Mouse (Mus musculus) heart, postnatal 25 days (tissue): ENCODE measurements at regions not wholly inside any gene's neighbourhood (a gene's known extent, or its start where the extent isn't known, plus 50 kb on each side); places are given as distances from the start of the nearest gene placed in this dataset.
"Not testable (repeated sequence)": the region's sequence is repeated elsewhere in the genome, so short reads cannot be mapped to it uniquely, and the experiment has no call there.

Source experiments
- DNase-seq: peaks from one replicate; pipeline ENCODE4 v3.0.0; 2022; ENCODE audit warnings: low spot score
- intact Hi-C: fragments of 180-260 bp; cut with DNase I; formaldehyde crosslinking; loops from one replicate; pipeline ENCODE4 v1.15.1; 2025

GRCm38 (mm10) chr17:82904961-82905360 lies 310.1 kb upstream of the Pkdcc start:
- intact Hi-C loops = no loop called here
- no peak for DNase-seq

GRCm38 (mm10) chr17:82905483-82905882 lies 309.6 kb upstream of the Pkdcc start:
- DNase-seq = no peak

GRCm38 (mm10) chr17:82909189-82909588 lies 305.9 kb upstream of the Pkdcc start:
- intact Hi-C loops = no loop called here
- DNase-seq = no peak

More at GRCm38 (mm10) chr17:82905483-82905882, 309.6 kb upstream of the Pkdcc start:
- intact Hi-C loops = no loop called here

- intact Hi-C loops = not testable (repeated sequence)
Observed at GRCm38 (mm10) chr17:82922986-82923385, 292.1 kb upstream of the Pkdcc start.

GRCm38 (mm10) chr17:82925751-82926150 lies 289.3 kb upstream of the Pkdcc start:
- intact Hi-C loops = no loop called here
- no peak for DNase-seq

More at GRCm38 (mm10) chr17:82922986-82923385, 292.1 kb upstream of the Pkdcc start:
- not testable (repeated sequence) for DNase-seq

GRCm38 (mm10) chr17:82927681-82928080 lies 287.4 kb upstream of the Pkdcc start:
- no peak for DNase-seq
- intact Hi-C loops = no loop called here

GRCm38 (mm10) chr17:82929511-82929910 lies 285.6 kb upstream of the Pkdcc start:
- DNase-seq = no peak
- intact Hi-C loops = no loop called here

- DNase-seq = no peak
- intact Hi-C loops = no loop called here
Observed at GRCm38 (mm10) chr17:82930738-82931137, 284.4 kb upstream of the Pkdcc start.

- intact Hi-C loops = no loop called here
- no peak for DNase-seq
Observed at GRCm38 (mm10) chr17:82931476-82931875, 283.6 kb upstream of the Pkdcc start.

- intact Hi-C loops = no loop called here
Observed at GRCm38 (mm10) chr17:82936836-82937235, 278.3 kb upstream of the Pkdcc start.

GRCm38 (mm10) chr17:82946083-82946482 lies 269.0 kb upstream of the Pkdcc start:
- no peak for DNase-seq
- intact Hi-C loops = no loop called here

More at GRCm38 (mm10) chr17:82936836-82937235, 278.3 kb upstream of the Pkdcc start:
- no peak for DNase-seq

GRCm38 (mm10) chr17:82949794-82950193 lies 265.3 kb upstream of the Pkdcc start:
- intact Hi-C loops = no loop called here
- no peak for DNase-seq

GRCm38 (mm10) chr17:82950268-82950667 lies 264.8 kb upstream of the Pkdcc start:
- DNase-seq = no peak
- intact Hi-C loops = no loop called here

- DNase-seq = no peak
- intact Hi-C loops = no loop called here
Observed at GRCm38 (mm10) chr17:82957409-82957808, 257.7 kb upstream of the Pkdcc start.

GRCm38 (mm10) chr17:82963374-82963773 lies 251.7 kb upstream of the Pkdcc start:
- no peak for DNase-seq
- intact Hi-C loops = no loop called here

- intact Hi-C loops = no loop called here
- no peak for DNase-seq
Observed at GRCm38 (mm10) chr17:82999710-83000109, 215.4 kb upstream of the Pkdcc start.

GRCm38 (mm10) chr17:83000411-83000810 lies 214.7 kb upstream of the Pkdcc start:
- no peak for DNase-seq
- intact Hi-C loops = no loop called here

GRCm38 (mm10) chr17:83001567-83001966 lies 213.5 kb upstream of the Pkdcc start:
- intact Hi-C loops = no loop called here

GRCm38 (mm10) chr17:83010845-83011244 lies 204.2 kb upstream of the Pkdcc start:
- intact Hi-C loops = no loop called here
- no peak for DNase-seq

More at GRCm38 (mm10) chr17:83001567-83001966, 213.5 kb upstream of the Pkdcc start:
- DNase-seq = no peak

- no peak for DNase-seq
Observed at GRCm38 (mm10) chr17:83015656-83016055, 199.4 kb upstream of the Pkdcc start.

GRCm38 (mm10) chr17:83016936-83017335 lies 198.2 kb upstream of the Pkdcc start:
- no peak for DNase-seq
- intact Hi-C loops = no loop called here

More at GRCm38 (mm10) chr17:83015656-83016055, 199.4 kb upstream of the Pkdcc start:
- intact Hi-C loops = no loop called here

GRCm38 (mm10) chr17:83019267-83019666 lies 195.8 kb upstream of the Pkdcc start:
- intact Hi-C loops = no loop called here
- DNase-seq = no peak
